Mouse (Mus musculus) B cell, adult 2 months (primary cell): ENCODE measurements around the gene Atrnl1.
A peak's percentile ranks its signal among the peaks of the same experiment; 100 is the strongest.

Experiments
- DNase-seq, 2 experiments: peaks; one replicate each; pipeline ENCODE4 v3.0.0; 2022

Gene Atrnl1

DNA sequence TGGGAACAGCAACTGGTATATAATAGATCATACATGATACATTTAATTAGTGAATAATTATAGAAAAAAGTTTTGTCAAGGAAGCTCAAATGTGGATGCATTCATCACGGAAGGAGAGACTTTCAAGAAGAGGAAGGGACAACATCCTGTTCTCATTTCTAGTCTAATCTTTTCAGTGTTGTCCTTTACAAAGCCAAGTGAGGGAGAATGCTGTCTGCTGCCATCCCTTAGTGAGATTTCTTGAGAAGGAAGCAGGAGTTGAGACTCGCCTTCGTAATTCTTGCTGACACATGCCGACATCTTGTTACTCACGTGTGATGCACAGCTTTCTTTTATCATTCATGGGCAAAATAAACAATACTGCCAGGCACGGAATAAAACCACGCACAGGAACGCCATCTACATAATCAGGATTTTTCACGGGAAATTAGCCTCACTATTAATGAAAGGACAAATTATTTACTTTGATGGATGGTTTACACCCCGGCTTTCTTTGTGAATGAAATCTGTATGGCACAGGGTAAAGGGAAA is 316.2 kb downstream of the Atrnl1 start:
- DNase-seq, result no peak

DNA sequence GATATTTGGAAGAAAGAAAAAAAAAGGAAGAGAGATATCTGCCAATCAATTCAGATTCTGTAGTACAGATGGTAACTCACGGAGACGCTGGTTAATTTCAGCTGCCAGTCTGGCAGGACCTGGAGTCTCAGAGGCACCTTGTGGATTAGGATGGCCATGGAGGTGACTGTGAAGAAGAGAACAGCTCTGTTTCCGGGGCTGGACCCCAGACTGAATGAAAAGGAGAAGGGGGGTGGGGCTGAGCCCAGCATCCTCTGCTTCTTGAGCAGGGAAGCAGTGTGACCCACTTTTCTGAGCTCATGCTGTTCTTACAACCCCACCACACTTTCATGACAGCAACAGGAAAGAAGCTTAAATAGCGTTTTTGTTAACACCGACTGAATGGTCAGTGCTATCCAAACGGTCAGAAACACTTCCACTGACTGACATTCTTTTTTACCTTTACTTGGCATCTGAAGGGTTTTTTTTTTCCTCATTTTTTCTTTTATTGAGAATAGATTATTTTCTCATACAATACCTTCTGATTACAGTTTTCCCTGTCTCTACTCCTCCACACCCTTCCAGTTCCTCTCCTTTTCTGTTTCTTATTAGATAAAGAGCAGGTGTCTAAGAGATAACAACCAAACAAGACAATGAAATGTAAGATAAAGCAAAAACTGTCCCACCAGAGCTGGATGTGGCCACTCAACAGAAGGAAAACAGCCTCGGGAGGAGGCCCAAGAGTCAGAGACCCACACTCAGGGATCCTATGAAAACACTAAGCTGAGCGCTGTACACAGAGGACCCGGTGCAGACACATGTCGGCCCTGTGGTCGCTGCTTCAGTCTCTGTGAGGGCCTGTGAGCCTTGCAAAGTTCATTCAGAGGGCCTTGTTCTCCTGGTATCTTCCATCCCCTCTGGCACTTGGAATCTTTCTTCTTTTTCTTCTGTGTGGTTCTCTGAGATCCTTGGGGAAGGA is 317.0 kb downstream of the Atrnl1 start:
- DNase-seq, result no peak

DNA sequence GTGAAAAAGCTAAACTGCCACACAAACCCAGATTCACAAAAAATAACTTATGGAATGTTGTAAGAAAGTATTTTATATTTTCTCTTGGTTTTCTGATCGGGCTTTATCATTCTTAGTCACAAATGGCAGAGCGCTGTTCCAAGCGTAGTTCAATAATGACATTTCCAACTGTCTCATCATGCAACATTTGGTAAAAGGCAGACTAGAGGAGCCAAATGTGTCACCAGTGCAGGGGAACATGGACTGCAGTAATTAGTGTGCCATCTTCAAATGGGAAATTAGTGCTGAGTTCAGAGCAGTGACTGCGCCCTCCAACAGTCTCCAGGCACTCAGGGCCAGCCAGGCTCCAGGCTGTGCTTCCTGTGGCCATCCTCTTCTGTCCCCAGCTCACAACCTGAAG is 320.8 kb downstream of the Atrnl1 start:
- no peak for DNase-seq

GRCm38 (mm10) chr19:57936865-57937264 is 326.0 kb downstream of the Atrnl1 start:
- no peak for DNase-seq

GRCm38 (mm10) chr19:57939166-57939565 is 328.3 kb downstream of the Atrnl1 start:
- no peak for DNase-seq

- DNase-seq, result no peak
Observed at GRCm38 (mm10) chr19:57941529-57941928, 330.7 kb downstream of the Atrnl1 start.

- no peak for DNase-seq
Observed at GRCm38 (mm10) chr19:57942281-57942680, 331.4 kb downstream of the Atrnl1 start.

- DNase-seq, result no peak
Observed at GRCm38 (mm10) chr19:57943308-57943707, 332.5 kb downstream of the Atrnl1 start.

- DNase-seq, result no peak
Observed at GRCm38 (mm10) chr19:57944680-57945079, 333.8 kb downstream of the Atrnl1 start.

DNA sequence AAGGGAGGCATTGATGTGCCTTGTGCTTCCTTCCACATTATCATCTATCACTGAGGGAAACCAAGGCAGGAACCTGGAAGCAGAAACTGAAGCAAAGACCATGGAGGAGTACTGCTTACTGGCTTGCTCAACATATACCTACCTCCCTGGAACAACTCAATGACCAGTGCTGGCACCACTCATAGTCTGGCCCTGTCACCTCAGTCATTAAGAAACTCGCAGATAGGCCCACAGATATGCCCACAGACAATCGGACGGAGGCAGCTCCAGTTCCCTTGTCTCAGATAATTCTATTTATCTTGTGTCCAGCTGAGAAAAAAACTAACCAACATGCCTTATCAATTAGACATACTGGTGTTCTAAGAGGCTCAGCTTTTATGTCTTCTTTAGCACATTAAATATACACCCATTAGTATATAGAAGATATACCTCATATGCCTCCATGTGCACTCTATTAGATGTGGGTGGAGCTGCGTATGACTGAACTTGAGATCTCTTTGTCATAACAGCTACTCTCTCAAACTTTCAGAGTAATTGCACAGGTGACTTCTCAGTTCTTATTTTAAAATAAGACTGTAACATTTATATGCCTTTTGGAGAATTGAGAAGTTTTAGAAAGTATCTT is 334.9 kb downstream of the Atrnl1 start:
- no peak for DNase-seq

DNA sequence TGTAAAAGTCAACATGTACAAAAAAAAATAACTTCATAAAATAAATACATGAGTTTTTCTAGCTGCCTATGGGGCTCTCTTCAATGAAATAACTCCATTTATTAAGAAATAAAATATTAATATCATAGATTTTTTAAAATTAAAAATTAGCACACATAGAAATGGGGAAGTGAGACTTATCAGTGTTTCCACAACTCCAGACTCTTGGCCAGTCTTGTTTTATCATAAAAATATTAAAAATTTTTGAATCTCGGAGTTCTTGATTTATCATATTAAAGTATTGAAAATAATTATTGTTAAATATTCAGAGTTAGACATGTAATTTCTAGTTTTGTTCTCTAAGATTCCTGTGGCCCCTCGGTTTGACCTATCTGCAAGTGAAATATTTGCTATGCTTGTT is 337.7 kb downstream of the Atrnl1 start:
- DNase-seq, result no peak

DNA sequence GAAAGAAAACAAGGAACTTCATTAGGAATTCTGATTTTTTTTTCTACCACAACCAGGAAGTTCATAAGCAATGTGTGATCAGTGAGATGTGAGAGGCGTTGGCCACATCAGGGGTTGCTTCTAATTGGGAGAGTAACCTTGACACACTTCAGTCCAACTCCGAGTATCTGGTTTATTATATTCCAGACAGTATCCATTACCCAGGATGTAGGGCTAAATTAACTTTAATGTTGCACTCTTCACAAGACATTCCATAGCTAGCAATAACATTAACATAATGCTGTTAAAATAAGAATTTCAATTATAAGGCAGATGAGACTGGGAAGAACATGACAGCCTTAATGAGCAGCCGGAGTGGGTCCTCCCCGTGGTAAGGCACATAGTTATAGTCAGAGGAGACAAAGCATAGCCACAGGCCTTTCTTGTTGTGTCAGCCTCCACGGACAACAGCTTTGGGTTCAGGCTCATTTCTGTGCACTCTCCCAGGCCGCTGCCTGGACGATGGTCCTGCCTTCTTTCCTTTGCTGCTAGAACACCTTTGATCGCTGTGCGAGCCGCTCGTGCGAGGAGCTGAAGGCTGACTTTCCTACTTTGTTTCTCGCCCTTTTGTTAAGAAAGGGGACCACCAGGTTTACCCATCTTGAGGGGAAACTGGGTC is 338.6 kb downstream of the Atrnl1 start:
- DNase-seq, result no peak

DNA sequence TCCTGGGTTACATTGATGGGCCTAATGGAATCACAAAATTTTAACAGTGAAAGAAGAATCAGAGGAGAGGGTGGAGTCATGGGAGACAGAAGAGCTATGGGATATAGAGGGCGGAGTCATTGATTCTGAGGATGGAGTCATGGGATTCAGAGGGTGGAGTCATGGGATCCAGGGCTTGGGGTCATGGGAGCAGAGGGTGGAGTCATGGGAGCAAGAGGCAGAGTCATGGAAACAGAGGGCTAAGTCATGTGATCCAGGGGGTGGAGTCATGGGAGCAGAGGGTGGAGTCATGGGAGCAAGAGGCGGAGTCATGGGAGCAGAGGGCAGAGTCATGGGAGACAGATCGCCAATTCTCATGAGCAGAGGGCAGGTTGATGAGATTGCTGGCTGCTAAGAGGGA is 343.3 kb downstream of the Atrnl1 start:
- no peak for DNase-seq

- DNase-seq, result no peak
Observed at GRCm38 (mm10) chr19:57956459-57956858, 345.6 kb downstream of the Atrnl1 start.

- DNase-seq, result no peak
Observed at GRCm38 (mm10) chr19:57957363-57957762, 346.5 kb downstream of the Atrnl1 start.

DNA sequence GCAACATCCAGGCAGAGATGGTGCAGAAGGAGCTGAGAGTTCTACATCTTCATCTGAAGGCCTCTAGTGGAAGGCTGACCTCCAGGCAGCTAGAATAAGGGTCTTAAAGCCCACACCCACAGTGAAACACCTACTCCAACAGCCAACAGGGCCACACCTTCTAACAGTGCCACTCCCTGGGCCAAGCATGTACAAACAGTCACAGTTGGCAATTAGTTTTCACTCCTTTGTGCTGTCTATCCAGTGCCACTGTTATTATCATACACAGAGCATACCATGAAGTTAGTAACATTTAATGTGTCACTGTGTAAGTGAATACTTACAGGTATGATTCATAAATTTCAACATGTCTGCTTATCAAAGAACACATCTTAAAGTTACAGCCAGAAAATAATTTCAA is 347.3 kb downstream of the Atrnl1 start:
- no peak for DNase-seq

- no peak for DNase-seq
Observed at GRCm38 (mm10) chr19:57958726-57959125, 347.9 kb downstream of the Atrnl1 start.

DNA sequence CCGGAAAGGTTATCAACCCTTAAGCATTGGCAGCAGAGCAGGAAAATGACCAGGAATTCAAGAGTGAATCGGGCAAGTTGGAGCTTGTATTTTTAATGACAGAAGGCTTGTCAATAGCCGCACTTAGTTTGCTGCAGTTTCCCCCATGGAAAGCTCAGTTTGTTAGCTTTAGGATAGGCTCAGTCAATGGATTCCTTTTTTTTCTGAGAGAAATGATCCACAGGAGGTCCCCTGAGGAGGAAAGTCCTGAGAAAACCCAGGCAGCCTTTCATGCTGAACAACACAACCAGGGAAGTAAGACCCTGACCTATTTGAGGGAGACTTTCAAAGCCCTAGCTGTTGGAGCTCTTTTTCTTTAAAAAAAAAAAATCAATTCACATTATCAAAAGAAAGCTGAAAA is 350.5 kb downstream of the Atrnl1 start:
- no peak for DNase-seq

- DNase-seq, result no peak
Observed at GRCm38 (mm10) chr19:57961738-57962640, 351.2 kb downstream of the Atrnl1 start.

- no peak for DNase-seq
Observed at GRCm38 (mm10) chr19:57963874-57964273, 353.0 kb downstream of the Atrnl1 start.

DNA sequence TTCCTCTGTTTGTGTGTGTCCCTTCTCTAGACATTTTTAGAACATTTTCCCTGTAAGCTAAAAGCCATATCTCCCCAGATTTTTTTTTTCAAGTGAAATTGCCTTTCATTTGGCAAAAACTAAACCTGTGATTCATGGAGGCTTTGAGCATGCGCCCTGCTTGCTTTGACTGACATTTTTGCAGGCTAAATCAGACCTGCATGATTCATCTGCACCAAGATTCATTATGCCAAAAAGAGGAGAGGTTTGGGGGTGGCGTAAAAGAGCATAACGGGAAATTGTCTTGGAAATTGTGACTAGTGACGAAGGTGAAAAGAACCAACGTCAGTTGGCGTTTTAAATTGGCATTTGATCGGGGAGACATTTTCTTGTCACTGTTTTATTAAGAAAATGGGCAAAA is 358.9 kb downstream of the Atrnl1 start:
- no peak for DNase-seq

DNA sequence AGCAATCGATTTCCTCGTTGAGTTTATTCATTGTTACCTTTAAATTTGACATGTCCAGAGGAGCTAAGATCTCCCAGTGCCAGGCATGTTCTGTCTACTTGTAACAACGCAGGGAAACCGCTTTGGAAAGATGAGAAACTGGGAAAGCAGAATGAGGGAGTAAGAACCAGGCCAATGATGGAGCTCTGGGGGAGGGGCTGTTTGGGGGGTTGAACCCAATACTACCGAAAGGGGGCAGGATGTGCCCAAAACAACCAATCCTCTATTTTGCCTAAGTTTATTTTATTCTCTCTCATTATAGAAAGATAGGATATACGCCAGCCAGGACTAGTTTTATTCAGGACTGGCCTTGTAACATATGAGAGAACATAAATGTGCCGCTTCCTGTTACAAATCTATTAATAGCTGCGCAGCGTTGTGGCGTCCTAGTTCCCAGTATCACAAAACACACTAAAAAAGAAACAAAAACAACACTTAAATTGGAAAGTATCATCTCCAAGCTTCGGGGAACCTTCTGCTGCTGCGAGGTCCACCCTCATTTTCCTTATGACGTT is 359.6 kb downstream of the Atrnl1 start:
- peak in 1 of 2 experiments; percentile 2 for DNase-seq
